Mouse (Mus musculus): ENCODE results near the gene Runx1. TPM values are rescaled to one million over a fixed set of nuclear protein-coding genes. Genes with fewer than 3 reads are reported as not detected.

Runx1 gene
- polyA plus RNA-seq, 1 experiment from 2014 or later, result 0.59 TPM

DNA sequence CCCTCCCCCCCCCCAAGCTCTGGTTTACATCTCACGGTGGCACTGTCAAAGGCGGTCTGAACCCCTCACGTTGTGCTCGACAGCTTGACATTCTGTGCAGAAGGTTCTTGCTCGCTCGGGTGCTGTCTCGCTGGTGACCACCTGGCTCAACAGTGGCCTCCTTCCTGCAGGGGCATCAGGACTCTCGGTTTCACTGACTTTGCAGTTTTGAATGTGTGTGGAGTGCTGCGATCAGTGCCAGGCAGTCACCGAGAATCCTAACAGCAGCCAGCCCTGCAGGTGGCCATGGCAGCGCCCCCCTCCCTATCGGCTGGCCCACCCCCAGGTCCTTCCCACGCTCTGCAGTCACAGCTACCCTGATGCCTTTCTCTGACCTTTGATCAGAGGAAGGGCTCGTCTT is 4.5 kb upstream of the Runx1 start:
- H3K9ac ChIP-seq (replicated peaks; ENCODE audit: low read depth, low read length), result no peak overlapping the region
- no peak overlapping the region for H3K4me2 ChIP-seq (ENCODE audit: low read depth, low read length)
- WGBS, result 58% methylated on average over 14 of the region's 14 CpGs
- H3K4me1 ChIP-seq (ENCODE audit: control insufficient read depth, insufficient read depth, low read length), result no peaks in the 10 kb centered on the region
- no peaks in the 10 kb centered on the region for H3K36me3 ChIP-seq (ENCODE audit: control insufficient read depth, insufficient read depth, low read length)
- ATAC-seq (ENCODE audit: low read depth), result no peak
- no peaks in the 10 kb centered on the region for H3K27me3 ChIP-seq (ENCODE audit: control insufficient read depth, insufficient read depth, low read length)
- no peak overlapping the region for H3K4me3 ChIP-seq (ENCODE audit: low read depth, low read length)
- H3K9me3 ChIP-seq (ENCODE audit: control insufficient read depth, low read length), result no peaks in the 10 kb centered on the region
- H3K27ac ChIP-seq (ENCODE audit: low read depth, low read length), result no peak overlapping the region

GRCm38 (mm10) chr16:92828308-92828862 is 2.4 kb upstream of the Runx1 start:
- no peak for ATAC-seq (ENCODE audit: low read depth)
- Histone ChIP-seq H3K4me3 (ENCODE audit: low read depth, low read length) (no peak overlapping the region), H3K4me2 (ENCODE audit: low read depth, low read length) (no peak overlapping the region), H3K27ac (ENCODE audit: low read depth, low read length) (no peak overlapping the region), H3K27me3 (ENCODE audit: control insufficient read depth, insufficient read depth, low read length) (no peaks in the 10 kb centered on the region), H3K4me1 (ENCODE audit: control insufficient read depth, insufficient read depth, low read length) (no peaks in the 10 kb centered on the region), H3K9me3 (ENCODE audit: control insufficient read depth, low read length) (no peaks in the 10 kb centered on the region), H3K9ac (replicated peaks; ENCODE audit: low read depth, low read length) (no peak overlapping the region), H3K36me3 (ENCODE audit: control insufficient read depth, insufficient read depth, low read length) (no peaks in the 10 kb centered on the region)
- 50% methylated on average over 8 of the region's 8 CpGs for WGBS

DNA sequence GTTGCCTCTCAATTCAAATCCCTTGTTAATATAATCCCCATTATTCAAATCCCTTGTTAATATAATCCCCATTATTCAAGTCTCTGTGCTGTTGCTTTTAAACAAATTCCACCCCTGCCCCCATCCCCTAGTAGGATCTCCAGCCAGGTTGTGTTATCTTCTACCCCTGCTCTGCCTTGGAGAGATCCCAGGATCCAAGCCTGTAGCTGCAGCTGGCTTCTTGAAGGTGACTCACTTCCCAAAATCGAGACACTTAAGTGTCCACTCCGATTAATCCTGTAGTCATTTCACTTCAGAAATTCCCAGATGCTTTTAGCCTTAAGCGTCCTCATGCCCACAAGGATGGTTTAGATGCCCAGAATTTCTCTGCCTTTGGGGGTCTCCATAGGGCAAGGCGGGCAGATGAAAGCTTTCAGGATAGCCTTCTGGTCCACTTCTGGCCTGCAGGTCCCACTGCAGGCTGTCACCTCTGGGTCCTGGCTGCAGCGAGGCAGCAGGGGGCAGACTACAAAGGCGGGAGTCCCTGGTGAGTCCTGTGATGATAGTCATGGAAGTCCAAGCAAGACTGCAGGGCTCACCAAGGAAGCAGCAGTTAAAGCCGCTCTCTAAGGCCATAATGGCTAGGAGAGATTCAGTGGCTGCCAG is 1.8 kb upstream of the Runx1 start:
- no peak overlapping the region for H3K4me3 ChIP-seq (ENCODE audit: low read depth, low read length)
- WGBS, result 65% methylated on average over 7 of the region's 7 CpGs
- no peak overlapping the region for H3K4me2 ChIP-seq (ENCODE audit: low read depth, low read length)
- H3K27ac ChIP-seq (ENCODE audit: low read depth, low read length), result no peak overlapping the region
- H3K36me3 ChIP-seq (ENCODE audit: control insufficient read depth, insufficient read depth, low read length), result no peaks in the 10 kb centered on the region
- no peak for ATAC-seq (ENCODE audit: low read depth)
- H3K9me3 ChIP-seq (ENCODE audit: control insufficient read depth, low read length), result no peaks in the 10 kb centered on the region
- no peaks in the 10 kb centered on the region for H3K27me3 ChIP-seq (ENCODE audit: control insufficient read depth, insufficient read depth, low read length)
- H3K9ac ChIP-seq (replicated peaks; ENCODE audit: low read depth, low read length), result no peak overlapping the region
- no peaks in the 10 kb centered on the region for H3K4me1 ChIP-seq (ENCODE audit: control insufficient read depth, insufficient read depth, low read length)

- no peak for ATAC-seq (ENCODE audit: low read depth)
- Histone ChIP-seq H3K4me3 (ENCODE audit: low read depth, low read length) (no peak overlapping the region), H3K9ac (replicated peaks; ENCODE audit: low read depth, low read length) (no peak overlapping the region), H3K27me3 (ENCODE audit: control insufficient read depth, insufficient read depth, low read length) (no peaks in the 10 kb centered on the region), H3K9me3 (ENCODE audit: control insufficient read depth, low read length) (no peaks in the 10 kb centered on the region), H3K27ac (ENCODE audit: low read depth, low read length) (no peak overlapping the region), H3K4me2 (ENCODE audit: low read depth, low read length) (no peak overlapping the region), H3K4me1 (ENCODE audit: control insufficient read depth, insufficient read depth, low read length) (no peaks in the 10 kb centered on the region), H3K36me3 (ENCODE audit: control insufficient read depth, insufficient read depth, low read length) (no peaks in the 10 kb centered on the region)
- 83% methylated on average over 6 of the region's 6 CpGs for WGBS
Measured at GRCm38 (mm10) chr16:92826683-92827082, 734 bp upstream of the Runx1 start.

DNA sequence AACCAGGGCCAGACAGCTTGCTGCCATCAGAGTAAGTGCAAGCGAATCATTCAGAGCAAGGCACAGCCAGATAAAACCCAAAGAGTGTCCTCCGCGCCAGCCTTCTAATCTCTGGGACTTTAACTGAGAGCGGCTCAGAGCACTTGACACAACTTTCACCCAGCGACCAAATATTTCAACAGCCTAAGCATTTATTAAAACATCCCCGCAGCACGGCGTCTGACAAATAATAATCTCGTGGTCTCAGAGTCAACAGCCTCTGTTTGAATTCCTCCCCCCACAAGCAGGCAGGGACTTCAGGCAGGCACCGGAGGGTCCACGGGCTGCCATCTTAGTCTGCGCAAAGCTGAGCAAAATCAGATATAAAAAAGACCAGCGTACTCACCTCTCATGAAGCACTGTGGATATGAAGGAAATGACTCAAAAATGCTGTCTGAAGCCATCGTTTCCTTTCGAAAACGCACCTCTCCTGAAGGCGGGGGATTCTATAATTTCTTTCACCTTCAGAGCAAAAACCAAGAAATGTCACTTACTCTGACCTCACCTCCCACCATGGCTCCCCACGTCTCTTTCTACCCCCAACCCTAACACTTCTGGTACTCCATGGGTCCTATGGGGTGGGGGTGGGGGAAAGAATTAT is 625 bp downstream of the Runx1 start:
- Histone ChIP-seq H3K9me3 (ENCODE audit: control insufficient read depth, low read length) (no peaks in the 10 kb centered on the region), H3K9ac (replicated peaks; ENCODE audit: low read depth, low read length) (no peak overlapping the region), H3K27me3 (ENCODE audit: control insufficient read depth, insufficient read depth, low read length) (no peaks in the 10 kb centered on the region), H3K4me3 (ENCODE audit: low read depth, low read length) (no peak overlapping the region), H3K4me2 (ENCODE audit: low read depth, low read length) (no peak overlapping the region), H3K36me3 (ENCODE audit: control insufficient read depth, insufficient read depth, low read length) (no peaks in the 10 kb centered on the region), H3K27ac (ENCODE audit: low read depth, low read length) (no peak overlapping the region), H3K4me1 (ENCODE audit: control insufficient read depth, insufficient read depth, low read length) (no peaks in the 10 kb centered on the region)
- no peak for ATAC-seq (ENCODE audit: low read depth)
- 92% methylated on average over 18 of the region's 18 CpGs for WGBS

GRCm38 (mm10) chr16:92824723-92825203 is 1.2 kb downstream of the Runx1 start:
- H3K27me3 ChIP-seq (ENCODE audit: control insufficient read depth, insufficient read depth, low read length), result no peaks in the 10 kb centered on the region
- no peak overlapping the region for H3K4me2 ChIP-seq (ENCODE audit: low read depth, low read length)
- 88% methylated on average over 9 of the region's 9 CpGs for WGBS
- no peaks in the 10 kb centered on the region for H3K9me3 ChIP-seq (ENCODE audit: control insufficient read depth, low read length)
- no peak for ATAC-seq (ENCODE audit: low read depth)
- no peak overlapping the region for H3K27ac ChIP-seq (ENCODE audit: low read depth, low read length)
- H3K36me3 ChIP-seq (ENCODE audit: control insufficient read depth, insufficient read depth, low read length), result no peaks in the 10 kb centered on the region
- no peak overlapping the region for H3K9ac ChIP-seq (replicated peaks; ENCODE audit: low read depth, low read length)
- no peak overlapping the region for H3K4me3 ChIP-seq (ENCODE audit: low read depth, low read length)
- no peaks in the 10 kb centered on the region for H3K4me1 ChIP-seq (ENCODE audit: control insufficient read depth, insufficient read depth, low read length)

- H3K4me1 ChIP-seq (ENCODE audit: control insufficient read depth, insufficient read depth, low read length), result no peaks in the 10 kb centered on the region
- H3K27me3 ChIP-seq (ENCODE audit: control insufficient read depth, insufficient read depth, low read length), result no peaks in the 10 kb centered on the region
- H3K9me3 ChIP-seq (ENCODE audit: control insufficient read depth, low read length), result no peaks in the 10 kb centered on the region
- no peak for ATAC-seq (ENCODE audit: low read depth)
- H3K9ac ChIP-seq (replicated peaks; ENCODE audit: low read depth, low read length), result no peak overlapping the region
- 77% methylated on average over 6 of the region's 6 CpGs for WGBS
- no peak overlapping the region for H3K4me3 ChIP-seq (ENCODE audit: low read depth, low read length)
- H3K4me2 ChIP-seq (ENCODE audit: low read depth, low read length), result no peak overlapping the region
- H3K27ac ChIP-seq (ENCODE audit: low read depth, low read length), result no peak overlapping the region
- H3K36me3 ChIP-seq (ENCODE audit: control insufficient read depth, insufficient read depth, low read length), result no peaks in the 10 kb centered on the region
Measured at GRCm38 (mm10) chr16:92824003-92824722, 1.8 kb downstream of the Runx1 start.

DNA sequence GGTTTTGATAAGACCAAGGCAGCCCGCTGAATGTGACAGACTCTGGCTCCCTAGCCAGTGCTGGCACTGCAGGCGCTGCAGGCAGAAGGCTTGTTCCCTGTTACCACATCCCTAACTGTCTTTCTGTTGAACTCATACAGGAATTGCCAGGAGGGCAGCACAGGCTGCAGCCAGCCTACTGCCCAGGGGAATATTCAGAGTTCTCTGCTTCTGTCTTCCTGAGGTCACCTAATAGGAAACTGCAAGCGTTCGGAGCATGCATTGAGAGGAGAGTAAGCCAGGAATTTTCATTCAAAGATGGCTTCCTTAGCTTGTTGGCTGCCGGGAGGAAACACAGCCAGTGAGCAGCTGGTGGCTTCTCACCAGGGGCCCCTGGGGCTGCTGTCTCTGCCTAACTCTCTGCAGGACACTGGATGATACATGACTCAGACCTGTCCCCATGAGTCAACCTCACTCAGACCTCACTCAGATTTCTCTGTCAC is 2.5 kb downstream of the Runx1 start:
- no peak overlapping the region for H3K27ac ChIP-seq (ENCODE audit: low read depth, low read length)
- no peaks in the 10 kb centered on the region for H3K4me1 ChIP-seq (ENCODE audit: control insufficient read depth, insufficient read depth, low read length)
- H3K27me3 ChIP-seq (ENCODE audit: control insufficient read depth, insufficient read depth, low read length), result no peaks in the 10 kb centered on the region
- no peak overlapping the region for H3K4me2 ChIP-seq (ENCODE audit: low read depth, low read length)
- H3K4me3 ChIP-seq (ENCODE audit: low read depth, low read length), result no peak overlapping the region
- WGBS, result 55% methylated on average over 5 of the region's 5 CpGs
- no peaks in the 10 kb centered on the region for H3K9me3 ChIP-seq (ENCODE audit: control insufficient read depth, low read length)
- H3K36me3 ChIP-seq (ENCODE audit: control insufficient read depth, insufficient read depth, low read length), result no peaks in the 10 kb centered on the region
- no peak overlapping the region for H3K9ac ChIP-seq (replicated peaks; ENCODE audit: low read depth, low read length)
- ATAC-seq (ENCODE audit: low read depth), result no peak

DNA sequence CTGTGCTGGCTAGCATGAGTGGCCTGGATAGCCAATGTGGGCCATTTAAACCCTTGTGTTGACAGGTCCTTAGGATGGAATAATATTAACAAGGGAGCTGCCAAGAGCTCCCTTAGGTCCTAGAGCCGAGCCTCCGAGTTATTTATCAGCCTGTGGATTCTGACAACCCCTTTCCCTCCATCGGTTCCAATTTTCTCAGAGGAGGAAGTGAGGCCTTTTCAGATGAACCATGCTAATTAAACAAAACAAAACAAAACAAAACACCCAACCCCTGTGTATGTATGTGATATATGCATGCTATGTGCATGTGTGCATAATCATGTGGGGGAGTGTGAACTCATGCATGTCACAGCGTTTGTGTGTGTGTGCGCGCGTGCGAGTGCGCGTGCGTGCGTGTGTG is 3.3 kb downstream of the Runx1 start:
- H3K9me3 ChIP-seq (ENCODE audit: control insufficient read depth, low read length), result no peaks in the 10 kb centered on the region
- H3K27me3 ChIP-seq (ENCODE audit: control insufficient read depth, insufficient read depth, low read length), result no peaks in the 10 kb centered on the region
- WGBS, result 83% methylated on average over 12 of the region's 12 CpGs
- no peaks in the 10 kb centered on the region for H3K4me1 ChIP-seq (ENCODE audit: control insufficient read depth, insufficient read depth, low read length)
- ATAC-seq (ENCODE audit: low read depth), result no peak
- H3K9ac ChIP-seq (replicated peaks; ENCODE audit: low read depth, low read length), result no peak overlapping the region
- H3K4me3 ChIP-seq (ENCODE audit: low read depth, low read length), result no peak overlapping the region
- H3K27ac ChIP-seq (ENCODE audit: low read depth, low read length), result no peak overlapping the region
- H3K36me3 ChIP-seq (ENCODE audit: control insufficient read depth, insufficient read depth, low read length), result no peaks in the 10 kb centered on the region
- no peak overlapping the region for H3K4me2 ChIP-seq (ENCODE audit: low read depth, low read length)
